Mouse (Mus musculus) layer of hippocampus, postnatal 36 days (tissue): ENCODE data around the gene Nub1. TPM values are rescaled to one million over a fixed set of nuclear protein-coding genes. Genes with fewer than 3 reads are reported as not detected.
A peak's percentile ranks its signal among the peaks of the same experiment; 100 is the strongest.

ENCODE experiments used
- DNase-seq, 2 experiments: peaks; one replicate each; pipeline ENCODE4 v3.0.0; 2022
- total RNA-seq, 2 experiments: library from RNA; stranded (reverse); gene quantifications; 2 replicates each; pipeline ENCODE4 v1.2.3; 2021

Gene Nub1
- total RNA-seq, 2 experiments from 2014 or later: 63.3 to 65.9 TPM

DNA sequence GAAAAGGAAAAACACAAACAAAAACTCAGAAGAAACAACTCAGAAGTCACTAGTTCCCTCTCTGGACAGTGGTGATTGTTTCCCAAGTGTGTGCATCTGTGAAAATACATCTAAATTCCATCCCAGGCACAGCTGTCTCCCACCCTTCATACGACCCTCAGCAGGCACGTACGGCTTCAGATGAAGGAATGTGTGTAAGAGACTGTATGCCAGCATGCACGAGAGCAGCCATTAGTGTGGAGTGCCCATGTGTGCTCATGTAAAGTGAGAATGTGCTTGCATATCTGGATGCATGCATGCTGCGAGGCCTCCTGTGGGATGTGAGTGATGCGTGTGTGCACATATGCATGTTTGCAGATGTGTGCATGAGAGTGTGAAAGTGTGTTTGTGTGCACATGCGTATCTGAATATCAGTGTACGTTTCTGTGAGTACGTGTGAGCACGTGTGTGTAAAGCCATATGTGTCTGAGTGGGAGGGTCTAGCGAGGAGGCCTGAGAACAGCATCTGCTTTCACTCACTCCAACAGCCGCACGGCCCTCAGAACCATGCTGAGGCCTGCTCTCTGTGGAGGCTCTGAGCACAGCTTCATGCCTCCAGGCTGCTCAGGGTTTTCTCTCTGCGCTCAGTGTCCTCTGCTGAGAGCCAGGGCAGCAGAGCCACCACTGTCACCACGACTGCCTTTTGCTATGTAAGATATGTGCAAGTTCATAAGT is 56.0 kb downstream of the Nub1 start:
- DNase-seq: no peak

- no peak for DNase-seq
Measured at GRCm38 (mm10) chr5:24743956-24744355, 58.6 kb downstream of the Nub1 start.

DNA sequence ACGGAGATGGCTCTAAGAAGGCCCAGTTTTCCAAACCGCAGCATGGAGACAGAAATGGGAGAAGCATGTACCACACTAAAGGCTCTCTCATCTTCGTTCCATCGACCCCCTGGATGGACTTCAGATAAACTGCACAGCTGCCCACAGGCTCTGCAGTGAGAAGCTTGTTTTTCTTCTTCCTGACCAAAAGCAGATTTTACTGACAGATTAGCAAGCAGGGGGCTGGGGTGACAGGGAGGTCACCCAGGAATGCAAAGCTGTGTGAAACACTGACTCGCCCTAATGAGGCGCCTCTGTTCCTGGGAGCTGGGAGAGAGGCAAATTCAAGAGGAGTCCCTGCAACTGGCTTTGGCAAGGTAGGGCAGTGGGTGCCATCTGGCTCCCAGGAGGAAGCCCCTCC is 62.2 kb downstream of the Nub1 start:
- DNase-seq: no peak

DNA sequence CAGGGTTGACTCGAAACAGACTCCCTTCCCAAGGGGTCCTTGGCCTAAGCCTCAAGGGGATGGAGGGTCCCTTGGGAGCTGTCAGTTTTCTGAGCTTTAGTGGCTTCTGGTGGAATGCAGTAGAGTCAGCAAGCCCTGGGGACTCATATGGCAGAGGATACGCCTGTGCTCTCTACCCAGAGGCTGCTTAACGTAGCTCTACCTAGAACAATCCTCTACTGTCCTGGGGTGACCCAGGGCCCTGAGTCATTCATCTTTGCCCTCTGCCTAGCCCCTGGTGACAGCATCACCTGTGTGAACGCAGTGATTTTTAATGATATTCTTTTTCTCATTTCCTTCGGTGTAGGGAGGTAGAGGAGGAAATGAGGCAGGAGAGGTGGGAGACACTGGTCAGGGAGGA is 64.4 kb downstream of the Nub1 start:
- DNase-seq: no peak

DNA sequence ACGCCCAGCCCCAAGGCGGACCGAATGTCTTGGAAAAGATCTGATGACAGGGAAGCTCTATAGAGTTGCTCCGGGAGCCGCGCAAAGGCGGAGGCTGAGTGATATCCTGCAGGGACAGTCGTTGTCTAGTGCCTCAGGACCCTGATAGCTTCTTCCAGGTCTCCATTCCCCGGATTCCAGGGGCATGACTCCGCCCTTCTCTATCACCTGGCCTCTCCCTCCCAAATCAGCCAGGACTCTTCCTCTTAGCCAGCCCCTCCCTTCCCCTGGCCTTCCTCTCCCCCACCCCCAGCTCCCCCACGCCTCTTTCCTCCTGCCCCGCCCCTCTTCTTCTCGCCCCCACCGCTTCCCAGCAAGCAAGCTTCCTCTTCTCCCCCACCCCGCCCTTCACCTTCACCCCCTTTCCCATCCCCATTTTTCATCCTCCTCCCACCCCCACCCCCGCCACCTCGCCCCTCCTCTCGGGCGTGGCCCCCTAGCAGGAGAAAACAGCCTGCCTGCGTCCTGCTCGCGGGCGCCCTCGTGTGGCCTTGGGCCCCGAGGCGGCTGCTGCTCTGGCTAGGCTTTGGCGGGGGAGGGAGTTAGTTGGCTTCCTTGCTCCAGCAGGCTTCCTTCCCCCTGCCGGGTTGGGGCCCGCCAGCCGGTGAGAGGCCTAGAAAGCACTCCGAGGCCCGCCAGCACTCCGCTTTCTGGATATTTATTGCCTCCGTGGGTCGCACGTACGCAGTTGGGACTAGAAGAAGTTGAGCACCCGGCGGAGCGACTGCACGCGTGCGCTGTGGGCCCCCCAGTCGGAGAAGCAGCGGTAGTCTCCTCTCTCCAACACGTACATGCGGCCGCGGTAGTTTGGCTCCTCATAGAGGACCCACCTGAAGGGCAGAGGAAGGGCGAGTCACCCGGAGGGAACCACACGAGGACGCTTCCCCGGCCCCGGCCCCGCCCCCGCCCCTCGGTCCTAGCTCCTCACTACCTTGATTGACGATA is 65.3 kb downstream of the Nub1 start:
- peak; percentile 85 for DNase-seq

GRCm38 (mm10) chr5:24751305-24752174 is 66.2 kb downstream of the Nub1 start:
- peak in 1 of 2 experiments; percentile 29 for DNase-seq

- DNase-seq: no peak
Measured at GRCm38 (mm10) chr5:24752175-24752498, 66.8 kb downstream of the Nub1 start.

DNA sequence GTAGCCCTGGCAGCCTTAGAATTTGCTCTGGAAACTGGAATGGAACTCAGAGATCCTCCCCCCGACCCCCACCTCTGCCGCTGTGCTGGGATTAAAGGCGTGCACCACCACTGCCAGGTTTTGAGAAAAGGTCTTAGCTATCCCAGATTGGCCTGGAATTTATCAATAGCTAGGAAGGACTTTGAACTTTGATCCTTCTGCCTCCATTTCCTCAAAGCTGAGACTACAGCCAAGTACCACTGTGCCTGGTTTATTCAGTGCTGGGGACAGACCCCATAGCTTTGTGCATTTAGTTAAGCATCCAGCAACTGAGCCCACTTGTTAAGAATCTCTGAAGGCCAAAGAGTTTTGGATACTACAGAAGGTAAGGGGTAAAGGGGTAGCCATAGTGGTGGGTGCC is 71.6 kb downstream of the Nub1 start:
- DNase-seq: no peak

GRCm38 (mm10) chr5:24757816-24758215 is 72.5 kb downstream of the Nub1 start, which contains the start of gene Crygn:
Gene Crygn (minus strand): TSS chr5:24758008.
- no peak for DNase-seq

Other genes with a start within 250 kb of the Nub1 start
- gene Fastk, start 240.2 kb upstream of the Nub1 start, total RNA-seq: 100 to 1,000 TPM; 121 to 144 TPM
- gene Tmub1, start 237.7 kb upstream of the Nub1 start, total RNA-seq: 10 to 100 TPM; 18.6 to 19.8 TPM
- gene Agap3, start 233.4 kb upstream of the Nub1 start, total RNA-seq: 100 to 1,000 TPM; 635 to 641 TPM
- gene Gbx1, start 158.3 kb upstream of the Nub1 start, total RNA-seq: not detected
- gene Asb10, start 144.6 kb upstream of the Nub1 start, total RNA-seq: under 1 TPM in 1 of 2 experiments, not detected in 1; 0.25 TPM
- not detected for gene 4931409K22Rik, start 128.7 kb upstream of the Nub1 start, total RNA-seq
- gene Abcf2, start 108.1 kb upstream of the Nub1 start, total RNA-seq: 10 to 100 TPM; 74.5 to 77.3 TPM
- 10 to 100 TPM; 58.0 to 61.2 TPM for gene Chpf2, start 98.8 kb upstream of the Nub1 start, total RNA-seq
- gene Smarcd3, start 61.1 kb upstream of the Nub1 start, total RNA-seq: 10 to 100 TPM; 88.0 to 89.8 TPM
- gene Wdr86, start 45.2 kb downstream of the Nub1 start, total RNA-seq: 1 to 10 TPM in 1 of 2 experiments, under 1 TPM in 1; 0.22 to 1.5 TPM
- gene Crygn, start 72.5 kb downstream of the Nub1 start, total RNA-seq: under 1 TPM; 0.53 to 0.95 TPM
- 100 to 1,000 TPM; 111 to 120 TPM for gene Rheb, start 157.1 kb downstream of the Nub1 start, total RNA-seq